Mouse (Mus musculus) layer of hippocampus, adult 2 months (tissue): ENCODE measurements at regions not wholly inside any gene's neighbourhood (a gene's known extent, or its start where the extent isn't known, plus 50 kb on each side); places are given as distances from the start of the nearest gene placed in this dataset.

Experiments used
- DNase-seq, 2 experiments: peaks; one replicate each; pipeline ENCODE4 v3.0.0; 2022; ENCODE audit warnings: low spot score in 2 of 2
- H3K27ac ChIP-seq: fragments of 200-600 bp; 2 replicates; pipeline ENCODE4 v1.8.1; 2022
- H3K4me3 ChIP-seq: fragments of 200-600 bp; 2 replicates; pipeline ENCODE4 v1.8.1; 2022; ENCODE audit warnings: mild to moderate bottlenecking
- CTCF ChIP-seq: fragments of 200-600 bp; conservative IDR thresholded peaks from 2 replicates; pipeline ENCODE4 v1.8.1; 2022; ENCODE audit warnings: antibody characterized with exemption, mild to moderate bottlenecking, moderate library complexity

- H3K4me3 ChIP-seq, result no peak overlapping the region
- no peak overlapping the region for H3K27ac ChIP-seq
- TF ChIP-seq CTCF, result no peak
- DNase-seq, result no peak
These were observed 350.4 kb downstream of the Rpl36a-ps1 start for GRCm38 (mm10) chr14:98643756-98644155.

GRCm38 (mm10) chr14:98642661-98643331, 351.3 kb downstream of the Rpl36a-ps1 start:
- Histone ChIP-seq H3K4me3 (no peak overlapping the region), H3K27ac (no peak overlapping the region)
- TF ChIP-seq CTCF, result no peak
- no peak for DNase-seq

GRCm38 (mm10) chr14:98629026-98629425, 365.1 kb downstream of the Rpl36a-ps1 start:
- H3K4me3 ChIP-seq, result no peak overlapping the region
- no peak for DNase-seq
- TF ChIP-seq CTCF, result peak; percentile 49
- H3K27ac ChIP-seq, result no peak overlapping the region

GRCm38 (mm10) chr14:98626476-98626875, 367.6 kb downstream of the Rpl36a-ps1 start:
- no peak for TF ChIP-seq CTCF
- DNase-seq, result no peak
- Histone ChIP-seq H3K27ac (no peak overlapping the region), H3K4me3 (no peak overlapping the region)

GRCm38 (mm10) chr14:98625867-98626266, 368.3 kb downstream of the Rpl36a-ps1 start:
- Histone ChIP-seq H3K4me3 (no peak overlapping the region), H3K27ac (no peak overlapping the region)
- TF ChIP-seq CTCF, result no peak
- DNase-seq, result no peak

- Histone ChIP-seq H3K4me3 (no peak overlapping the region), H3K27ac (no peak overlapping the region)
- TF ChIP-seq CTCF, result no peak
- DNase-seq, result no peak
These were observed 388.3 kb downstream of the Rpl36a-ps1 start for GRCm38 (mm10) chr14:98605772-98606171.

GRCm38 (mm10) chr14:98596252-98596651, 397.9 kb downstream of the Rpl36a-ps1 start:
- DNase-seq, result no peak
- no peak overlapping the region for H3K4me3 ChIP-seq
- H3K27ac ChIP-seq, result no peak overlapping the region
- TF ChIP-seq CTCF, result no peak

- Histone ChIP-seq H3K4me3 (no peak overlapping the region), H3K27ac (no peak overlapping the region)
- TF ChIP-seq CTCF, result peak; percentile 63
- DNase-seq, result no peak
These were observed 404.3 kb downstream of the Rpl36a-ps1 start for GRCm38 (mm10) chr14:98589846-98590245.

GRCm38 (mm10) chr14:98571644-98572043, 402.1 kb upstream of the Dach1 start:
- Histone ChIP-seq H3K27ac (no peak overlapping the region), H3K4me3 (no peak overlapping the region)
- TF ChIP-seq CTCF, result no peak
- DNase-seq, result no peak

- TF ChIP-seq CTCF, result no peak
- no peak for DNase-seq
- Histone ChIP-seq H3K27ac (no peak overlapping the region), H3K4me3 (no peak overlapping the region)
These were observed 392.4 kb upstream of the Dach1 start for GRCm38 (mm10) chr14:98562002-98562401.

GRCm38 (mm10) chr14:98539792-98540191, 370.2 kb upstream of the Dach1 start:
- no peak for DNase-seq
- Histone ChIP-seq H3K27ac (no peak overlapping the region), H3K4me3 (no peak overlapping the region)
- TF ChIP-seq CTCF, result no peak

GRCm38 (mm10) chr14:98538267-98538666, 368.7 kb upstream of the Dach1 start:
- Histone ChIP-seq H3K27ac (no peak overlapping the region), H3K4me3 (no peak overlapping the region)
- DNase-seq, result no peak
- TF ChIP-seq CTCF, result no peak

GRCm38 (mm10) chr14:98533600-98533999, 364.0 kb upstream of the Dach1 start:
- DNase-seq, result no peak
- no peak overlapping the region for H3K27ac ChIP-seq
- no peak overlapping the region for H3K4me3 ChIP-seq
- no peak for TF ChIP-seq CTCF

- TF ChIP-seq CTCF, result no peak
- Histone ChIP-seq H3K27ac (no peak overlapping the region), H3K4me3 (no peak overlapping the region)
- no peak for DNase-seq
These were observed 351.4 kb upstream of the Dach1 start for GRCm38 (mm10) chr14:98520966-98521365.
